Mouse (Mus musculus): ENCODE measurements around the gene Smarcal1. TPM values are rescaled to one million over a fixed set of nuclear protein-coding genes. Genes with fewer than 3 reads are reported as not detected.

Gene Smarcal1
- total and polyA plus RNA-seq, 3 experiments, result 24.4 to 27.7 TPM; not detected in 1

DNA sequence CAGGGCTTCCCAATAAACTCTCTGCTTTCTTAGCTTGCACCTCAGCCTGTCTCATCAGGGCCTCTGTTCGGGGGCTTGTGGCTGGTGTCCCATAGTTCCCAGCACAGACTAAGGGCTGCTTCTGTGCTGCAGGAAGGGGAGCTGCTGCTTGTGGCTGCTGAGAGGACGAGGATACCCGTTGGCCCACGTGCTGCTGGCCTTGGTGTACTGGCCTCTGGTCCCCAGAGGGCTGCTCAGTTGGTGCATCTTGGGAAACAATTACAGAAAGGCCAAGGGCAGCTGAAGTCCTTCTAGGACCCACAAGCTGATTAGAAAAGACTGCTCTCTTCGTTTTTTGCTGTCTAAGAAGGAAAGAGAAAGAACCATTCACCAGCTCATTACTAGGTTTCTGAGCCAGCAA lies 13.2 kb downstream of the Smarcal1 start:
- no peak overlapping the region for H3K9ac ChIP-seq (ENCODE audit: control insufficient read depth, low read depth, low read length, poor library complexity, severe bottlenecking)
- no peaks in the 10 kb centered on the region for H3K4me1 ChIP-seq (ENCODE audit: control insufficient read depth in 1 of 2, insufficient read depth in 2 of 2, low read length in 2 of 2)

DNA sequence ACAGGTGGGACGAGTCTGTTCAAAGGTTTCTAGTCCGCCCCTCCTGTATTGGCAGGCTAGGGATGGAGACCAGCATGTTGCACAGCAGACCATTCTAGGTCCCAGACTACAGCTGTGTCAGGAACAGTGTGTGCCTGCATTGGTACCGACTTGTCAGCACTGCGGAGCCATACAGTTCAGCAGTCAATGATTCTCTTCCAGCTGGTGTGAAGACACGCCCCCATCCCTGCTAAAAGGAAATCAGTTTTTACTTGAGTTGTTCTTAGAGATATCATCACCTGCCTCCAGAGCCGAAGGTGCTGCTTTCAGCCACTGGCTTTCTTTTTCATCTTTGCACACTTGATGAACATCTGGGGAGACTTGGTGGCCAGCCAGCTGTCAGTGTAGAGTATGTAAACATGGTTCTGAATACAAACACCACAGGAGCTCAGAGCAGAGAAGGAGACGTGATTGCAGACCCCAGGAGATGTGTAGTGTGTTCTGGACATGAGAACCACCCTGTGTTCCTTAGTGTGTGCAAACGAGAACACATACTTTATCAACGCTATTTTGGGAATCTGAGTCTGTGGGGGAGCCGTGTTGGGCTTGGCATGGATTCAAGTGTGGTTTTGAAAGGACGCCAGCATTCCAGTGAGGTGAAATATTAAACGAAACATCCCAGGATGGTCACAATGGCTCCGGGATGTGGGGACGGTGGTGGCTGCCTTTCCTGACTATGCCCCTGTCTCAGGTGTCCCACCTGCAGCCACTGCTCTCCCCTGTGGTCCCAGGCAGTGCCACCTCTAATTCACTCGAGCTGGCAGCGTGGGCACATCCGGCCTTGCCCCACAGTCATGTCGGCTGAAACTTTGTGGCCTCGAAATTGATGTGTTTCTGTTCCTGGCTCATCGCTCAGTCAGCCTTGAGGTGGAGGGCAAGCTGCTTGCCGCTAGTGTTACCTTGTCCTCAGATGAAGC lies 16.4 kb downstream of the Smarcal1 start:
- no peak overlapping the region for H3K27ac ChIP-seq (ENCODE audit: control insufficient read depth, low read depth, low read length)
- no peak overlapping the region for H3K4me3 ChIP-seq (ENCODE audit: control insufficient read depth in 1 of 2, insufficient read depth in 1 of 2, low read depth in 2 of 2, low read length in 2 of 2)
- no peak overlapping the region for H3K9ac ChIP-seq (ENCODE audit: control insufficient read depth, low read depth, low read length, poor library complexity, severe bottlenecking)
- DNase-seq (ENCODE audit: low read depth, low spot score), result no peak
- no peaks in the 10 kb centered on the region for H3K79me2 ChIP-seq (ENCODE audit: control insufficient read depth, insufficient read depth, low read length, poor library complexity)
- TF ChIP-seq MYB (IDR thresholded peaks at IDR 0.05; ENCODE audit: low read depth, low read length) (no peak), SMC3 (IDR thresholded peaks at IDR 0.05; ENCODE audit: low read depth, low read length) (no peak)
- H3K36me3 ChIP-seq (ENCODE audit: control insufficient read depth in 1 of 2, insufficient read depth in 2 of 2, low read length in 2 of 2), result no peaks in the 10 kb centered on the region; a peak in 1 of 4 replicates
- H3K4me1 ChIP-seq (ENCODE audit: control insufficient read depth in 1 of 2, insufficient read depth in 2 of 2, low read length in 2 of 2), result no peaks in the 10 kb centered on the region
- no peaks in the 10 kb centered on the region for H3K9me3 ChIP-seq (replicated peaks; ENCODE audit: insufficient read depth, low read length)
- H3K27me3 ChIP-seq (ENCODE audit: control insufficient read depth in 1 of 2, insufficient read depth in 2 of 2, low read length in 2 of 2), result no peaks in the 10 kb centered on the region

More for the DNA sequence above, 13.2 kb downstream of the Smarcal1 start:
- no peaks in the 10 kb centered on the region; a peak in 1 of 4 replicates for H3K36me3 ChIP-seq (ENCODE audit: control insufficient read depth in 1 of 2, insufficient read depth in 2 of 2, low read length in 2 of 2)
- no peak for DNase-seq (ENCODE audit: low read depth, low spot score)
- H3K27ac ChIP-seq (ENCODE audit: control insufficient read depth, low read depth, low read length), result no peak overlapping the region
- H3K4me3 ChIP-seq (ENCODE audit: control insufficient read depth in 1 of 2, insufficient read depth in 1 of 2, low read depth in 2 of 2, low read length in 2 of 2), result no peak overlapping the region
- no peaks in the 10 kb centered on the region for H3K27me3 ChIP-seq (ENCODE audit: control insufficient read depth in 1 of 2, insufficient read depth in 2 of 2, low read length in 2 of 2)
- TF ChIP-seq USF1 (IDR thresholded peaks at IDR 0.05; ENCODE audit: low read depth, low read length) (no peak), POLR2A (IDR thresholded peaks at IDR 0.05; ENCODE audit: control insufficient read depth in 1 of 2, insufficient read depth in 1 of 2, low read depth in 1 of 2, low read length in 2 of 2, poor library complexity in 1 of 2) (no peak), TBP (IDR thresholded peaks at IDR 0.05; ENCODE audit: low read depth, low read length) (no peak), KAT2A (conservative IDR thresholded peaks at IDR 0.05; ENCODE audit: low read depth, low read length) (no peak), ZC3H11A (IDR thresholded peaks at IDR 0.05; ENCODE audit: low read depth, low read length) (no peak), RCOR1 (IDR thresholded peaks at IDR 0.05; ENCODE audit: low read depth, low read length) (no peak), ZNF384 (IDR thresholded peaks at IDR 0.05; ENCODE audit: low read depth, low read length) (no peak), CHD2 (IDR thresholded peaks at IDR 0.05; ENCODE audit: low read length) (no peak), SIN3A (IDR thresholded peaks at IDR 0.05; ENCODE audit: low read length) (no peak), MXI1 (IDR thresholded peaks at IDR 0.05; ENCODE audit: low read depth, low read length) (no peak), NRF1 (IDR thresholded peaks at IDR 0.05; ENCODE audit: insufficient read depth, low read depth, low read length, poor library complexity, severe bottlenecking) (no peak), TCF12 (IDR thresholded peaks at IDR 0.05; ENCODE audit: low read depth, low read length) (no peak), MAZ (IDR thresholded peaks at IDR 0.05; ENCODE audit: low read depth, low read length) (no peak), NELFE (IDR thresholded peaks at IDR 0.05; ENCODE audit: low read depth, low read length) (no peak), CHD1 (IDR thresholded peaks at IDR 0.05; ENCODE audit: low read depth, low read length) (no peak), CTCF (IDR thresholded peaks at IDR 0.05 in 2 of 3, conservative IDR thresholded peaks at IDR 0.05 in 1 of 3; ENCODE audit: control insufficient read depth in 1 of 3, insufficient read depth in 1 of 3, low read depth in 2 of 3, low read length in 3 of 3, poor library complexity in 1 of 3, severe bottlenecking in 1 of 3) (no peak), ZMIZ1 (IDR thresholded peaks at IDR 0.05; ENCODE audit: low read depth, low read length) (no peak)
- H3K9me3 ChIP-seq (replicated peaks; ENCODE audit: insufficient read depth, low read length), result no peaks in the 10 kb centered on the region
- no peaks in the 10 kb centered on the region for H3K79me2 ChIP-seq (ENCODE audit: control insufficient read depth, insufficient read depth, low read length, poor library complexity)
